Mouse (Mus musculus) thymus, adult 2 months (tissue): ENCODE measurements around the gene Fto.

ENCODE experiments used
- CTCF ChIP-seq: fragments of 200-500 bp; IDR thresholded peaks from 2 replicates; pipeline ENCODE4 v1.5.1; 2012; ENCODE audit warnings: mild to moderate bottlenecking, control low read depth, low read length, moderate library complexity, borderline replicate concordance; ENCODE audit not compliant: control insufficient read depth, poor library complexity, insufficient read depth; ENCODE audit errors: extremely low read depth
- POLR2A ChIP-seq: fragments of 200-500 bp; IDR thresholded peaks from 2 replicates; pipeline ENCODE4 v1.6.1; 2012; ENCODE audit warnings: mild to moderate bottlenecking, low read length, control low read depth, moderate library complexity; ENCODE audit not compliant: control insufficient read depth, poor library complexity, insufficient read depth; ENCODE audit errors: extremely low read depth

DNA sequence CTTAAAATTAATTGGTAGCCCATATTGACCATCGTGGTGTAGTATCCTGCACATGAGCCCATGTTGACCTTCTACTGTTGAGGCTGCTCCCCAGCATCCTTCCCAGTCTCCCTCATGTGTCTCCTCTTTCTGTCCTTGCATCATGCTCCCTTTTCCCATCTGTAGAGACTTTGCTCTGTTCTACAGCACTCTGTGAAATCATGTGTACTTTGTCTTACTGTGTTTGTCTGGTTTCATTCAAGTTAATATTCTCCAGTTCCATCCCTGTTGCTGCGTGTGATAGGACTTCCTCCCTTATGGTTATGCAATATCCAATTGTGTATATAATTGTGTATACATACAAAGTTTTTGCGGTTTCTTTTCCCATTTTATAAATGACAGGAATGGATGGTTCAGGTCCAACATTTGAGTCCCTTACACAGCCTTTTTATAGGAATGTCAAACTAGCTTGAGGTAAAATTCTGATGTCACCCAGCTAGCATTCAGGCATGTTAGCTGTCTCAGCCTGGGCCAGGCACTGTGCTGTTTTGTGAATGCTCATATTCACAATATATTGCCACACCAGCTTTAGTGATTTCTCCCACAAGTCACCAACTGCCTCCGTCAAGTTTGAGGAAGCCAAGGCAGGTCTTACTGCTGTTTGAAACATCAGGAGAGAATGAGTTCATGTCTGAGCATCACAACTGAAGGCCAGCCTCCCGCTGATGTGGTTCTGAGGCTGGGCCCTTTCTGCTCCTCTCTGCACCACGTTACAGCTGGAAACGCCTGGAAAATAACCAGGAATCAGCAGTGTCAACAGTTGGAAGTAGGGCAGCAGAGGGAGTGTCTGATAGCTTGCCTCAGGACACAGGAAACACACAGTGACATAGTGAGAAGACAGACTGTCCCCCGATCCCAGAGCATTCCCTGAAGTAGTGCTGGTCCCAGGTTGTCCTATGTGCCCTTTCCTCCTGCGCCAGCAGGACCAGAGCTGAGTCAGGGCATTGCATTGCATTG lies 90.0 kb downstream of the Fto start:
- TF ChIP-seq POLR2A (no peak), CTCF (no peak)
